Mouse (Mus musculus): Measurements from ENCODE around the gene Ifnk.

DNA sequence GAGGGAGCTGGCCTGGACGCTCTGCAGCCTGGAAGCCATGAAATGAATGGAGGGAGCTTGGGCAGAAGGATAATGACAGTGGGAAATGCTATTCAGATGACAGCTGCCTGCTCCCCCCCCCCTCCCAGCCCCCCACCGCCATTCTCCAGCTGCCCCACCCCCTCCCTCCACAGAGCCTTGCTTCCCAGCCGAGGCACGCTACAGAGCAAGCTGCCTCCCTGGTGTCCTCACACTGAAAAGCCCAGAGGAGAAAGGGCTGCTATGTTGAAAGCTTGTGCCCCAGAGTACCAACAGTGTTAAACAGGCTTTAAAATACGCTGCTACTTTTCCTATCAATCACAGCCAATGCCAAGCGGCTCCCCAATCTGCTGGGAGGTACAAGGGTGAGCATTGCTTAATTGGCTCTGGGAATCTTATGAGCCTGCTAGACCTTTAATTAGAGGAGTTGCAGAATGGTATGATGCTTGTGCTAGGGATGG is 26.5 kb upstream of the Ifnk start:
- TF ChIP-seq CTCF (IDR thresholded peaks at IDR 0.05; ENCODE audit: low read depth) = no peak
- TF ChIP-seq EP300 (IDR thresholded peaks at IDR 0.05; ENCODE audit: low read depth) = no peak
